Mouse (Mus musculus): ENCODE results near the gene Cops7b. TPM values are rescaled to one million over a fixed set of nuclear protein-coding genes. Genes with fewer than 3 reads are reported as not detected.
"Not testable (repeated sequence)": the region's sequence is repeated elsewhere in the genome, so short reads cannot be mapped to it uniquely, and the experiment has no call there.

The Cops7b gene
- 10 to 100 TPM in 1 of 2 experiments, 1 to 10 TPM in 1; 8.8 to 10.5 TPM for total RNA-seq (2021)
- long read RNA-seq, experiment 1, transcript Cops7b-201 (7 exons, 2,231 nt): major isoform, 13 of 20 reads
- long read RNA-seq, experiment 1, partial matches to known transcripts: 6 of 20 reads
- long read RNA-seq, experiment 1, other reads (novel, unspliced or antisense): 1 of 20 reads
- long read RNA-seq, experiment 2, partial matches to known transcripts: 0 of 6 reads
- long read RNA-seq, experiment 2, other reads (novel, unspliced or antisense): 2 of 6 reads

GRCm38 (mm10) chr1:86582451-86583096, at the start of gene Cops7b, which contains the start of gene Pde6d:
Gene Cops7b, plus strand, starts transcription at chr1:86582904.
Gene Pde6d, minus strand, starts transcription at chr1:86582629.
- peak; percentile 99 for DNase-seq

- DNase-seq: no peak
These were observed 49.1 kb upstream of the Cops7b start for GRCm38 (mm10) chr1:86533411-86534130.

- no peak for DNase-seq
These were observed 44.3 kb upstream of the Cops7b start for GRCm38 (mm10) chr1:86538383-86538782.

- not testable (repeated sequence) for DNase-seq
These were observed 43.1 kb upstream of the Cops7b start for GRCm38 (mm10) chr1:86539583-86539982.

- no peak for DNase-seq
These were observed 40.1 kb upstream of the Cops7b start for GRCm38 (mm10) chr1:86542584-86542983.

- DNase-seq: no peak
These were observed 35.9 kb upstream of the Cops7b start for GRCm38 (mm10) chr1:86546797-86547196.

GRCm38 (mm10) chr1:86551299-86551698, 31.4 kb upstream of the Cops7b start:
- DNase-seq: no peak

GRCm38 (mm10) chr1:86551877-86552276, 30.8 kb upstream of the Cops7b start:
- DNase-seq: no peak

GRCm38 (mm10) chr1:86555665-86556064, 27.0 kb upstream of the Cops7b start:
- no peak for DNase-seq

GRCm38 (mm10) chr1:86557872-86558271, 24.8 kb upstream of the Cops7b start:
- peak; percentile 60 to 78 for DNase-seq

GRCm38 (mm10) chr1:86559232-86559631, 23.5 kb upstream of the Cops7b start:
- peak; percentile 42 to 71 for DNase-seq

GRCm38 (mm10) chr1:86562663-86563062, 20.0 kb upstream of the Cops7b start:
- DNase-seq: no peak

GRCm38 (mm10) chr1:86568409-86568808, 14.3 kb upstream of the Cops7b start:
- no peak for DNase-seq

GRCm38 (mm10) chr1:86569292-86569860, 13.3 kb upstream of the Cops7b start:
- no peak for DNase-seq

GRCm38 (mm10) chr1:86571381-86571780, 11.3 kb upstream of the Cops7b start:
- DNase-seq: no peak

GRCm38 (mm10) chr1:86571941-86572340, 10.8 kb upstream of the Cops7b start:
- DNase-seq: no peak

- no peak for DNase-seq
These were observed 2.3 kb upstream of the Cops7b start for GRCm38 (mm10) chr1:86580426-86580825.

- DNase-seq: peak; percentile 15
These were observed 833 bp upstream of the Cops7b start for GRCm38 (mm10) chr1:86581692-86582450.

GRCm38 (mm10) chr1:86583709-86584108, 1.0 kb downstream of the Cops7b start:
- DNase-seq: no peak

- DNase-seq: peak; percentile 75 to 87
These were observed 4.3 kb downstream of the Cops7b start for GRCm38 (mm10) chr1:86586992-86587391.

GRCm38 (mm10) chr1:86594539-86594938, 11.8 kb downstream of the Cops7b start:
- DNase-seq: no peak

GRCm38 (mm10) chr1:86595315-86595714, 12.6 kb downstream of the Cops7b start:
- DNase-seq: no peak

All from heart, adult 18-20 months (tissue).